Mouse (Mus musculus) embryonic facial prominence, embryonic 14.5 days (tissue): Measurements from ENCODE around the gene Letm1. TPM values are rescaled to one million over a fixed set of nuclear protein-coding genes. Genes with fewer than 3 reads are reported as not detected.

Experiments used
- polyA plus RNA-seq: library from polyadenylated mRNA; unstranded; fragments of >200 nt; fragmentation: Nextera tagmentation; extraction: Ambion mirVana; gene quantifications from 2 replicates; pipeline ENCODE4 v1.2.1, GENCODE M21; 2014

Letm1 gene
- polyA plus RNA-seq, 1 experiment from 2014 or later, result 39.5 TPM

Other genes with a start within 250 kb of the Letm1 start
- 56.9 and 62.1 TPM in 2 replicates for gene Fam53a, start 153.2 kb downstream of the Letm1 start, polyA plus RNA-seq
- gene Gm9903, start 152.9 kb downstream of the Letm1 start, polyA plus RNA-seq, result 0.54 and 0.60 TPM in 2 replicates
- 188 and 196 TPM in 2 replicates for gene Slbp, start 130.2 kb downstream of the Letm1 start, polyA plus RNA-seq
- 127 and 153 TPM in 2 replicates for gene Tacc3, start 124.7 kb downstream of the Letm1 start, polyA plus RNA-seq
- 47.6 and 47.7 TPM in 2 replicates for gene Tmem129, start 124.4 kb downstream of the Letm1 start, polyA plus RNA-seq
- 23.1 and 26.0 TPM in 2 replicates for gene Fgfr3, start 61.1 kb downstream of the Letm1 start, polyA plus RNA-seq
- 40.4 and 45.7 TPM in 2 replicates for gene Nsd2, start 37.9 kb upstream of the Letm1 start, polyA plus RNA-seq
- 46.7 and 51.1 TPM in 2 replicates for gene Nelfa, start 153.6 kb upstream of the Letm1 start, polyA plus RNA-seq
- gene Gm1673, start 200.6 kb upstream of the Letm1 start, polyA plus RNA-seq, result 78.7 and 81.0 TPM in 2 replicates
- 0.31 and 0.38 TPM in 2 replicates for gene Nat8l, start 213.2 kb upstream of the Letm1 start, polyA plus RNA-seq